Mouse (Mus musculus): ENCODE measurements around the gene Rps25. TPM values are rescaled to one million over a fixed set of nuclear protein-coding genes. Genes with fewer than 3 reads are reported as not detected.
"Not testable (repeated sequence)": the region's sequence is repeated elsewhere in the genome, so short reads cannot be mapped to it uniquely, and the experiment has no call there.

The Rps25 gene
- polyA plus RNA-seq, 1 experiment from 2014 or later = 2,001 TPM

- WGBS = 82% methylated on average over 3 of the region's 3 CpGs
- Histone ChIP-seq H3K27me3 (ENCODE audit: low read depth, poor library complexity, severe bottlenecking) (no peaks in the 10 kb centered on the region), H3K4me3 (no peak overlapping the region), H3K36me3 (peaks cover 99% of the 10 kb centered on the region), H3K4me1 (no peaks in the 10 kb centered on the region), H3K9me3 (replicated peaks) (no peaks in the 10 kb centered on the region), H3K27ac (no peak overlapping the region)
- DNase-seq (ENCODE audit: low spot score) = no peak
Observed at GRCm38 (mm10) chr9:44387221-44387620, 19.7 kb upstream of the Rps25 start.

- no peak overlapping the region for H3K27ac ChIP-seq
- no peaks in the 10 kb centered on the region for H3K4me1 ChIP-seq
- DNase-seq (ENCODE audit: low spot score) = peak; percentile 56
- WGBS = 67% methylated on average over 8 of the region's 8 CpGs
- H3K4me3 ChIP-seq = no peak overlapping the region
- H3K9me3 ChIP-seq (replicated peaks) = no peaks in the 10 kb centered on the region
- H3K36me3 ChIP-seq = peaks cover 87% of the 10 kb centered on the region
- no peaks in the 10 kb centered on the region for H3K27me3 ChIP-seq (ENCODE audit: low read depth, poor library complexity, severe bottlenecking)
Observed at GRCm38 (mm10) chr9:44389273-44389672, 17.7 kb upstream of the Rps25 start.

GRCm38 (mm10) chr9:44391466-44391865 lies 15.5 kb upstream of the Rps25 start:
- DNase-seq (ENCODE audit: low spot score) = peak; percentile 75
- H3K4me1 ChIP-seq = no peaks in the 10 kb centered on the region
- no peak overlapping the region for H3K4me3 ChIP-seq
- 47% methylated on average over 4 of the region's 4 CpGs for WGBS
- no peaks in the 10 kb centered on the region for H3K9me3 ChIP-seq (replicated peaks)
- peaks cover 65% of the 10 kb centered on the region for H3K36me3 ChIP-seq
- no peak overlapping the region for H3K27ac ChIP-seq
- H3K27me3 ChIP-seq (ENCODE audit: low read depth, poor library complexity, severe bottlenecking) = no peaks in the 10 kb centered on the region

- DNase-seq (ENCODE audit: low spot score) = peak; percentile 85
- Histone ChIP-seq H3K27ac (peak within 1 kb of the TSS; percentile 86), H3K27me3 (ENCODE audit: low read depth, poor library complexity, severe bottlenecking) (peaks cover 12% of the 10 kb centered on the region; the same call in 1 of the 2 replicates), H3K36me3 (peaks cover 44% of the 10 kb centered on the region), H3K4me3 (peak within 1 kb of the TSS; percentile 84), H3K9me3 (replicated peaks) (no peaks in the 10 kb centered on the region), H3K4me1 (peaks cover 21% of the 10 kb centered on the region)
- under 1% methylated on average over 43 of the region's 43 CpGs for whole genome bisulfite sequencing
Observed at GRCm38 (mm10) chr9:44396684-44397411, 10.1 kb upstream of the Rps25 start, which contains the start of gene Slc37a4. Gene Slc37a4, plus strand, starts transcription at chr9:44396852.

- WGBS = 21% methylated on average over 4 of the region's 4 CpGs
- no peak for DNase-seq (ENCODE audit: low spot score)
- Histone ChIP-seq H3K4me3 (peak overlapping the region; percentile 84), H3K27me3 (ENCODE audit: low read depth, poor library complexity, severe bottlenecking) (peaks cover 12% of the 10 kb centered on the region; the same call in 1 of the 2 replicates), H3K9me3 (replicated peaks) (no peaks in the 10 kb centered on the region), H3K36me3 (peaks cover 45% of the 10 kb centered on the region), H3K4me1 (peaks cover 21% of the 10 kb centered on the region), H3K27ac (no peak overlapping the region)
Observed at GRCm38 (mm10) chr9:44398087-44398486, 8.9 kb upstream of the Rps25 start.

GRCm38 (mm10) chr9:44398551-44398950 lies 8.4 kb upstream of the Rps25 start:
- Histone ChIP-seq H3K4me1 (peaks cover 21% of the 10 kb centered on the region), H3K36me3 (peaks cover 49% of the 10 kb centered on the region), H3K27me3 (ENCODE audit: low read depth, poor library complexity, severe bottlenecking) (peaks cover 12% of the 10 kb centered on the region; the same call in 1 of the 2 replicates), H3K9me3 (replicated peaks) (no peaks in the 10 kb centered on the region), H3K27ac (no peak overlapping the region), H3K4me3 (no peak overlapping the region)
- no peak for DNase-seq (ENCODE audit: low spot score)
- 80% methylated on average over 9 of the region's 9 CpGs for WGBS

- Histone ChIP-seq H3K27me3 (ENCODE audit: low read depth, poor library complexity, severe bottlenecking) (peaks cover 12% of the 10 kb centered on the region; the same call in 1 of the 2 replicates), H3K9me3 (replicated peaks) (no peaks in the 10 kb centered on the region), H3K4me3 (no peak overlapping the region), H3K36me3 (peaks cover 56% of the 10 kb centered on the region), H3K27ac (no peak overlapping the region), H3K4me1 (peaks cover 21% of the 10 kb centered on the region)
- no peak for DNase-seq (ENCODE audit: low spot score)
- 86% methylated on average over 13 of the region's 13 CpGs for WGBS
Observed at GRCm38 (mm10) chr9:44399114-44399794, 7.7 kb upstream of the Rps25 start.

GRCm38 (mm10) chr9:44399795-44400114 lies 7.2 kb upstream of the Rps25 start:
- peaks cover 12% of the 10 kb centered on the region; the same call in 1 of the 2 replicates for H3K27me3 ChIP-seq (ENCODE audit: low read depth, poor library complexity, severe bottlenecking)
- WGBS = 92% methylated on average over 6 of the region's 6 CpGs
- H3K9me3 ChIP-seq (replicated peaks) = no peaks in the 10 kb centered on the region
- H3K36me3 ChIP-seq = peaks cover 61% of the 10 kb centered on the region
- peaks cover 21% of the 10 kb centered on the region for H3K4me1 ChIP-seq
- no peak for DNase-seq (ENCODE audit: low spot score)
- no peak overlapping the region for H3K27ac ChIP-seq
- no peak overlapping the region for H3K4me3 ChIP-seq

- Histone ChIP-seq H3K27me3 (ENCODE audit: low read depth, poor library complexity, severe bottlenecking) (peaks cover 12% of the 10 kb centered on the region; the same call in 1 of the 2 replicates), H3K4me1 (peaks cover 22% of the 10 kb centered on the region), H3K36me3 (peaks cover 70% of the 10 kb centered on the region), H3K4me3 (no peak overlapping the region), H3K9me3 (replicated peaks) (no peaks in the 10 kb centered on the region), H3K27ac (no peak overlapping the region)
- no peak for DNase-seq (ENCODE audit: low spot score)
- 93% methylated on average over 4 of the region's 4 CpGs for WGBS
Observed at GRCm38 (mm10) chr9:44401081-44401480, 5.9 kb upstream of the Rps25 start.

GRCm38 (mm10) chr9:44405011-44405410 lies 1.9 kb upstream of the Rps25 start:
- Histone ChIP-seq H3K4me1 (peaks cover 10% of the 10 kb centered on the region), H3K27ac (no peak overlapping the region), H3K4me3 (no peak overlapping the region), H3K27me3 (ENCODE audit: low read depth, poor library complexity, severe bottlenecking) (no peaks in the 10 kb centered on the region), H3K36me3 (peaks cover 74% of the 10 kb centered on the region), H3K9me3 (replicated peaks) (no peaks in the 10 kb centered on the region)
- WGBS = 80% methylated on average over 3 of the region's 3 CpGs
- no peak for DNase-seq (ENCODE audit: low spot score)

GRCm38 (mm10) chr9:44407752-44408097 lies 786 bp downstream of the Rps25 start:
- DNase-seq (ENCODE audit: low spot score) = no peak
- peaks cover 74% of the 10 kb centered on the region for H3K36me3 ChIP-seq
- WGBS = under 1% methylated on average over 24 of the region's 24 CpGs
- H3K27ac ChIP-seq = peak overlapping the region; percentile 94
- peak overlapping the region; percentile 93 for H3K4me3 ChIP-seq
- no peaks in the 10 kb centered on the region for H3K9me3 ChIP-seq (replicated peaks)
- H3K4me1 ChIP-seq = peaks cover 10% of the 10 kb centered on the region
- no peaks in the 10 kb centered on the region for H3K27me3 ChIP-seq (ENCODE audit: low read depth, poor library complexity, severe bottlenecking)

- Histone ChIP-seq H3K4me3 (peak overlapping the region; percentile 93), H3K27ac (0 out of 2 replicates have a peak overlapping the region, but pooled peaks have one; percentile 94), H3K36me3 (peaks cover 74% of the 10 kb centered on the region)
- 80% methylated on average over 9 of the region's 9 CpGs for WGBS
- not testable (repeated sequence) for H3K9me3 ChIP-seq (replicated peaks); DNase-seq (ENCODE audit: low spot score); H3K4me1 ChIP-seq; H3K27me3 ChIP-seq (ENCODE audit: low read depth, poor library complexity, severe bottlenecking)
Observed at GRCm38 (mm10) chr9:44408693-44409092, 1.8 kb downstream of the Rps25 start.

- Histone ChIP-seq H3K27ac (no peak overlapping the region), H3K4me3 (no peak overlapping the region), H3K9me3 (replicated peaks) (no peaks in the 10 kb centered on the region), H3K27me3 (ENCODE audit: low read depth, poor library complexity, severe bottlenecking) (no peaks in the 10 kb centered on the region), H3K4me1 (peaks cover 10% of the 10 kb centered on the region), H3K36me3 (peaks cover 73% of the 10 kb centered on the region)
- 85% methylated on average over 2 of the region's 2 CpGs for WGBS
- DNase-seq (ENCODE audit: low spot score) = no peak
Observed at GRCm38 (mm10) chr9:44410647-44411336, 3.9 kb downstream of the Rps25 start.
